Mouse (Mus musculus) CH12.LX (cell line): Measurements from ENCODE around the gene Pogz.

Source experiments
- CTCF ChIP-seq, 2 experiments: IDR thresholded peaks in 1 of 2; conservative IDR thresholded peaks in 1 of 2; 2 replicates each; pipeline ENCODE4 v1.5.1; 2011 to 2012; ENCODE audit warnings: low read depth in 2 of 2, low read length in 2 of 2, improper control_type of control experiment in 1 of 2, inconsistent platforms in 1 of 2, mild to moderate bottlenecking in 1 of 2, moderate library complexity in 1 of 2
- MYC ChIP-seq: IDR thresholded peaks from 2 replicates; pipeline ENCODE4 v1.6.1; 2011; ENCODE audit warnings: low read depth, mild to moderate bottlenecking, improper control_type of control experiment, low read length
- SMC3 ChIP-seq: IDR thresholded peaks from 2 replicates; pipeline ENCODE4 v1.6.1; 2011; ENCODE audit warnings: low read depth, low read length, improper control_type of control experiment
- TCF12 ChIP-seq: IDR thresholded peaks from 2 replicates; pipeline ENCODE4 v1.6.1; 2014; ENCODE audit warnings: low read depth, mild to moderate bottlenecking, inconsistent platforms, low read length, improper control_type of control experiment

GRCm38 (mm10) chr3:94814663-94815062 is 22.7 kb upstream of the Pogz start:
- TF ChIP-seq SMC3: no peak
- no peak for TF ChIP-seq CTCF (conservative IDR thresholded peaks at IDR 0.05 in 1 of 2, IDR thresholded peaks at IDR 0.05 in 1 of 2; ENCODE audit: low read depth in 2 of 2, low read length in 2 of 2)
- TF ChIP-seq MYC: no peak
- TF ChIP-seq TCF12: no peak
